Mouse (Mus musculus) heart, embryonic 13.5 days (tissue): Measurements from ENCODE around the gene Rab5c. TPM values are rescaled to one million over a fixed set of nuclear protein-coding genes. Genes with fewer than 3 reads are reported as not detected.

Experiments used
- ATAC-seq: fragments of 200-750 bp; cut with Nextera tagmentation; 2 replicates; pipeline ENCODE4 v1.8.0; 2017; ENCODE audit warnings: moderate TSS enrichment; ENCODE audit not compliant: insufficient number of reproducible peaks, low FRiP score, low TSS enrichment; ENCODE audit errors: extremely low read depth
- H3K27ac ChIP-seq: fragments of 300-500 bp; sonication (generic); replicated peaks from 2 replicates; pipeline ENCODE4 v1.5.1; 2015; ENCODE audit warnings: moderate library complexity, mild to moderate bottlenecking, inconsistent platforms
- H3K27me3 ChIP-seq: fragments of 300-500 bp; sonication (generic); replicated peaks from 2 replicates; pipeline ENCODE4 v1.6.1; 2015; ENCODE audit warnings: mild to moderate bottlenecking, inconsistent platforms
- H3K36me3 ChIP-seq: fragments of 300-500 bp; sonication (generic); 2 replicates; pipeline ENCODE4 v1.6.1; 2015; ENCODE audit warnings: mild to moderate bottlenecking, inconsistent platforms
- H3K4me1 ChIP-seq: fragments of 300-500 bp; sonication (generic); 2 replicates; pipeline ENCODE4 v1.6.1; 2015; ENCODE audit warnings: inconsistent platforms
- H3K4me2 ChIP-seq: fragments of 300-500 bp; sonication (generic); 2 replicates; pipeline ENCODE4 v1.6.1; 2015; ENCODE audit warnings: inconsistent platforms, mild to moderate bottlenecking, moderate library complexity
- H3K4me3 ChIP-seq: fragments of 300-500 bp; sonication (generic); 2 replicates; pipeline ENCODE4 v1.5.1; 2015; ENCODE audit warnings: moderate library complexity, mild to moderate bottlenecking, inconsistent platforms
- H3K9ac ChIP-seq: fragments of 300-500 bp; sonication (generic); 2 replicates; pipeline ENCODE4 v1.6.1; 2015; ENCODE audit warnings: inconsistent platforms, mild to moderate bottlenecking, moderate library complexity
- H3K9me3 ChIP-seq: fragments of 300-500 bp; sonication (generic); 2 replicates; pipeline ENCODE4 v1.6.1; 2016; ENCODE audit warnings: inconsistent platforms
- WGBS: fragments of 180-500 bp; shearing (Covaris S2); methylation state at CpG from one replicate; pipeline ENCODE4 v1.1.7; 2015; ENCODE audit warnings: mixed read lengths; 5-methylcytosine and 5-hydroxymethylcytosine counted together
- polyA plus RNA-seq: library from polyadenylated mRNA; unstranded; fragments of >200 nt; fragmentation: Nextera tagmentation; extraction: Ambion mirVana; gene quantifications from 2 replicates; pipeline ENCODE4 v1.2.1, GENCODE M21; 2015

Gene Rab5c
- polyA plus RNA-seq, 1 experiment from 2014 or later: 13.6 TPM

DNA sequence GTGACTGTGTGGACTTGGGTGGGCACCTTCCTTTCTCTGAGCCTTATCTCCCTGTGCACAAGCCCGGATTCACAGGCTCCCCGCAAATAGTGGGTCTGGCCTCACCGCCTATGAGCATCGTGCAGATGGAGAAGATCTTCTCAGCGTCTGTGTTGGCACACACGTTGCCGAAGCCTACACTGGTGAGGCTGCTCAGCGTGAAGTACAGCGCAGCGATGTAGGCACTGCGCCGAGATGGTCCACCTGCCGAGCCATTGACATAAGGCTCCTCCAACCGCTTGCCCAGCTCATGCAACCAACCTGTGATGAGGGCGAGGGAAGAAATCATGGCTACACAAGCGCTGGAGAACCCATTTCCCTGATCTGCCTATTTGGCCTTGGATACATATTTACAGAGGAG is 12.1 kb upstream of the Rab5c start:
- Histone ChIP-seq H3K9ac (no peak overlapping the region), H3K4me2 (no peak overlapping the region), H3K4me3 (no peak overlapping the region), H3K36me3 (no peaks in the 10 kb centered on the region), H3K27me3 (peaks cover 98% of the 10 kb centered on the region), H3K9me3 (no peaks in the 10 kb centered on the region), H3K27ac (no peak overlapping the region), H3K4me1 (no peaks in the 10 kb centered on the region)
- ATAC-seq: no peak
- WGBS: 82% methylated on average over 16 of the region's 16 CpGs

DNA sequence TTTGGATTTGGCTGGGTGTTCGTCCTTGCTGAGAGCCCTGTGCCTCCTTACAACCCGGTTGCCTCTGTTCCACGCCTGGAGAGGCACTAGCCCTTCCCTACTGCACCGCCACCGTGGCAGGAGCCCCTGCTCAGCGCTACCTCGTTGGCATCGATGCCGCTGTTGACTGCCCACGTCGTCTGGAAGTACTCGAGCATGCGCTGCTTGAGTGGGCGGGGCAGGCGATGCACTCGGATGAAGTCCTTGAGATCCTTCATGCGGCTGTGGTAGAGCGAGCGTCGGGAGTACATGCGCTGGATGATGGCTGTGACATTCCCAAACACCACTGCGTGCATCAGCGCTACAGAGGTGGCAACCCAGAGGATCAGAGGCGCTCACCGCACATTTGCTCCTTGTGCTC is 11.5 kb upstream of the Rab5c start:
- 34% methylated on average over 25 of the region's 25 CpGs for WGBS

DNA sequence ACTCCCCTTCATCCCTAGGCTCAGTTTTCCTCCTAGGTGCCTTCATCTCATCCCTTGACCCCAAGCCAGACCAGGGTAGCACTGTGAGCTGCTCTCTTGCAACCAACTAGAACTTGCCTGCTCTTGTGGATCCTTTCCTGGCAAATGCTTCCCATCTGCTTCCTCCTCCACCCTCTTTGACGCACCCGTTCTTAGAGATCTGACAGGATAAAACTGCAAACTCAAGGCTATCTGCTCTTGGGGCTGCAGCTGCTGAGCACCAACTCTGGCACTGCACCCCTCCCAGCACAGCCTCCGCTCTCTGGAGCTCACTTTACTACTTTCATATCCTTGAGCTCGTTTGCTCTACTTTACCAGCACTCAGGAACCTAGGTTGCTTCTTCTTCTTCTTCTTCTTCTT is 10.6 kb upstream of the Rab5c start:
- ATAC-seq: no peak
- H3K9me3 ChIP-seq: no peaks in the 10 kb centered on the region
- no peaks in the 10 kb centered on the region for H3K4me1 ChIP-seq
- no peak overlapping the region for H3K9ac ChIP-seq
- H3K4me3 ChIP-seq: no peak overlapping the region
- H3K27ac ChIP-seq: no peak overlapping the region
- no peak overlapping the region for H3K4me2 ChIP-seq
- peaks cover 89% of the 10 kb centered on the region for H3K27me3 ChIP-seq
- 59% methylated on average over 4 of the region's 4 CpGs for WGBS
- H3K36me3 ChIP-seq: no peaks in the 10 kb centered on the region

More for the DNA sequence above, 11.5 kb upstream of the Rab5c start:
- Histone ChIP-seq H3K4me2 (no peak overlapping the region), H3K4me1 (no peaks in the 10 kb centered on the region), H3K27me3 (peaks cover 97% of the 10 kb centered on the region), H3K9ac (no peak overlapping the region), H3K36me3 (no peaks in the 10 kb centered on the region), H3K27ac (no peak overlapping the region), H3K4me3 (no peak overlapping the region), H3K9me3 (no peaks in the 10 kb centered on the region)
- no peak for ATAC-seq

DNA sequence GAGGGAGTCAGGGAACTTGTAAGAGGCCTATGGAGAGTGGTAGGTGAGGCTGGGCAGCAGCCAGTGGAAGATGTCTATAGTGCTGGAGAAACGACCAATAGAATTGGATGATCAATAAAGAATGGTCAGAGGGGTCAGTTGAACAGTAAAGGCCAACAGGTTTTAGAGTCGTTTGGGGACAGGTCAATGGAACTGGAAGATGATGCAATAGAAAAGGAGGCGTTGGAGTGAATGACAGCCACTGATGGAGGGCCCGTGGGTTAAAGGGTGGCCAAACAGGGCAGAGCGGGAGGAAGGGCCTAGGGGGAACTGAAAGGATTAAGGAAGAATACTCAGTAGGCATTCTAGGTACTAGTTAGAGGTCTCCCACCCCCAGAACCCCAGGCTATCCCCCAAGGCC is 9.1 kb upstream of the Rab5c start:
- Histone ChIP-seq H3K4me2 (no peak overlapping the region), H3K4me1 (no peaks in the 10 kb centered on the region), H3K9me3 (no peaks in the 10 kb centered on the region), H3K27me3 (peaks cover 80% of the 10 kb centered on the region), H3K4me3 (no peak overlapping the region), H3K27ac (no peak overlapping the region), H3K36me3 (no peaks in the 10 kb centered on the region), H3K9ac (no peak overlapping the region)
- ATAC-seq: no peak
- 64% methylated on average over 5 of the region's 5 CpGs for WGBS

DNA sequence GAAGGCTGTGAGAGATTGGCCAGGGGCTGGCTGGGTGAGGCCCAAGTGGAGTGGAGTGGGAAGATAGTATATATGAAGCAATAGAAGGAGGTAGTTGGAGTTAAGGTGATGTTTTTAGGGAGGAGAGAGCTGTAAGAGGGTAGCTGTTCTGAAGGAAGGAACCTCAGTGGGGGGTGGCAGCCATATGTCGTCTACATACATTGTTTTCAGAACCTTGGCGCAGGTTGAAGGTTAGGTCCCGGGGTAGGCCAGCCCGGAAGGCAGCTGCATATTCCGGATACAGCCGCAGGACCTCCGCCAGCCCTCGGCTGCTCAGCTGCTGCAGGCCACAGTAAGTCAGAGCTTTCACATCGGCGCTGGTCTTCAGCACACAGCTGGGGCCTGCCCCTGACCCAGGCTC is 8.5 kb upstream of the Rab5c start:
- no peak overlapping the region for H3K4me2 ChIP-seq
- no peak overlapping the region for H3K4me3 ChIP-seq
- no peaks in the 10 kb centered on the region for H3K4me1 ChIP-seq
- H3K9me3 ChIP-seq: no peaks in the 10 kb centered on the region
- H3K27ac ChIP-seq: no peak overlapping the region
- no peak overlapping the region for H3K9ac ChIP-seq
- no peak for ATAC-seq
- H3K27me3 ChIP-seq: peaks cover 74% of the 10 kb centered on the region
- WGBS: 79% methylated on average over 10 of the region's 10 CpGs
- H3K36me3 ChIP-seq: no peaks in the 10 kb centered on the region

DNA sequence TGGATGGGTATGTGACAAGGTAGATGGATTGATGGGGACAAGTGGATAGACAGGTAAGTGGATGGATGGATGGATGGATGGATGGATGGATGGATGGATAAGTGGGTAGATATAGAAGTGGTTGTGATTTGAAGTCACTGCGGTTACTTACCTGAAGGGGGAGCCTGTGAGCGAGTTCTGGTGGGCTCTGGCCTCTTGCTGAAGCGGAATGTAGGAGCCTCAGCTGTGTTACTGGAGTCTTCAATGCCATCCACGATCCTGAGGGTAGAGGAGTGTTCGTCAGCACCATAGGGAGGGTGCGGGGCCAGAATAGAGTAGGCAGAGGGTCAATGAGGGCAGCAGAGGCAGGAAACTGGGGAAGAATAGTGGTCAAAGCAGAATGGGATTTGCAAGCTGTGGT is 7.1 kb upstream of the Rab5c start:
- 16% methylated on average over 6 of the region's 6 CpGs for WGBS
- Histone ChIP-seq H3K36me3 (no peaks in the 10 kb centered on the region), H3K9me3 (no peaks in the 10 kb centered on the region), H3K9ac (no peak overlapping the region), H3K4me1 (no peaks in the 10 kb centered on the region), H3K4me2 (no peak overlapping the region), H3K27me3 (peaks cover 73% of the 10 kb centered on the region), H3K4me3 (no peak overlapping the region), H3K27ac (no peak overlapping the region)
- no peak for ATAC-seq

DNA sequence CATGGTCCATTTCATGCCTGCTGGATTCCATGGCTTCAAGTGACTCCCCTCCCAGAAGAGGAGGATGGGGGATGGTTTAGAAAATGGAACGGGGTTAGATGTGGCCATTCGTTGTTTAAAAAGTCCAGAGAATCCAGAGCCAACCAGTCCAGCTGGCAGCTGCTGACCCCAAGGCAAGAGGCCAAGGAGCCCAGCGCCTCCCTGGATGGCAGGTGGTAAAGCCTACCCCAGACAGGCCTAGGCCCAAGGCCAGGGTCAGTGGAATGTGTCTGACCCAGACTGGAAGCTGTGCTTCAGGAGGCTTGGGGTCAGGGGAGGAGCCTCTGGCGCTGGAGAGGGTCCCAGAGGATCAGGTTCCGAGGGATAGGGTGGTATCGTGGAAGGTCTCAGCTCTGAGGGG is 3.3 kb upstream of the Rab5c start:
- no peak for ATAC-seq
- Histone ChIP-seq H3K27ac (no peak overlapping the region), H3K9ac (no peak overlapping the region), H3K27me3 (peaks cover 41% of the 10 kb centered on the region), H3K9me3 (no peaks in the 10 kb centered on the region), H3K36me3 (no peaks in the 10 kb centered on the region), H3K4me2 (no peak overlapping the region), H3K4me3 (no peak overlapping the region), H3K4me1 (peaks cover 15% of the 10 kb centered on the region)
- 58% methylated on average over 6 of the region's 6 CpGs for WGBS

DNA sequence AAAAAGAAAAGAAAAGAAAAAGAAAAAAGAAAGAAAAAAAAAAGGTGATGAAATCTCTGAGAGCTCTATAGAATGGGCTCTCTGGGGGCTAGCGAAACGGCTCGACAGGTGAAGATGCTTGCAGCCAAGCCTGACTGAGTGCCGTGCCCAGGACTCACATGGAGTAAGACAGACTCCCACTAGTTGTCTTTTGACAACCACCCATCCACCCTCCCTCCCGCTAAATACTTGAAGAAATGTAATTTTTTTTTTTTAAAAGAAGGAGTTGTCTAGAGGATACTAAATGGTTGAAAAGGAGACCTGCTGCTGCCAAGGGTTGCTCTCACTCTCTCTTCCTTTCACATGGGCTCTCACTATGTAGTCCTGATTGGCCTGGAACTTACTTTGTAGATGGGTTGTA is 734 bp upstream of the Rab5c start:
- Histone ChIP-seq H3K4me1 (peaks cover 27% of the 10 kb centered on the region), H3K4me2 (peak overlapping the region; percentile 81), H3K36me3 (no peaks in the 10 kb centered on the region), H3K27me3 (peaks cover 23% of the 10 kb centered on the region), H3K4me3 (peak overlapping the region; percentile 87), H3K9me3 (no peaks in the 10 kb centered on the region), H3K27ac (peak overlapping the region; percentile 83), H3K9ac (peak overlapping the region; percentile 84)
- WGBS: 17% methylated on average over 5 of the region's 5 CpGs
- ATAC-seq: no peak

DNA sequence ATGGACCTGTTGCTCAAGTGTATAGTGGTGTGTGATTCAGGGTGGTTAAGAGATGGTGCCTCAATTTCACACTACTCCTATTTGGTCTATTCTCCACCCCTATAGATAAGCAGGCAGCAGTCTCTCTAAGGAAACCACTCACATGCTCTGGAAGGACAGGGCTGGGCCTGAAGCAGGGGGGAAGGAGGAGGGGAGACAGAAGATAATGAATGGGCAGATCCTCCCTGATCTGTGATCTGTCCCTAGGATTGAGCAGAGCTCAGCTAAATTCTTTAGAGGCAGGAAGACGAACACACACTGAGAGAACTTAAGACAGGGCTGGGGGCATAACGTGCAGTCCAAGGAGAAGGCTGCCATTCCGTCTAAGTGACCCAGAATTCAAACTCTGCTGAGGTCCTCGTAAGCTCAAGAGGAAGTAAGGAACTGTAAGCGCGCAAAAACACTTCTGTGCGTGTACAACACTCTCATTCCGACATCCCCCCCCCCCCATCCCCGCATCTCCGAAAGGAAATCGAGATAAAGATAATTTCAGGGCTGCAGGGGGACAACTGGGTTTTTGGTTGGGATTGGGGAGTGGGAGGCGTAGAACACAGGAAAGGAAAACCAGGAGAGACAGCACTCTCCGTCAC is 796 bp downstream of the Rab5c start:
- no peak for ATAC-seq
- Histone ChIP-seq H3K4me3 (peak overlapping the region; percentile 87), H3K9ac (peak overlapping the region; percentile 95), H3K27me3 (peaks cover 18% of the 10 kb centered on the region), H3K27ac (peak overlapping the region; percentile 74), H3K4me2 (peak overlapping the region; percentile 81), H3K36me3 (peaks cover 11% of the 10 kb centered on the region), H3K4me1 (peaks cover 27% of the 10 kb centered on the region), H3K9me3 (no peaks in the 10 kb centered on the region)
- under 1% methylated on average over 13 of the region's 13 CpGs for WGBS

DNA sequence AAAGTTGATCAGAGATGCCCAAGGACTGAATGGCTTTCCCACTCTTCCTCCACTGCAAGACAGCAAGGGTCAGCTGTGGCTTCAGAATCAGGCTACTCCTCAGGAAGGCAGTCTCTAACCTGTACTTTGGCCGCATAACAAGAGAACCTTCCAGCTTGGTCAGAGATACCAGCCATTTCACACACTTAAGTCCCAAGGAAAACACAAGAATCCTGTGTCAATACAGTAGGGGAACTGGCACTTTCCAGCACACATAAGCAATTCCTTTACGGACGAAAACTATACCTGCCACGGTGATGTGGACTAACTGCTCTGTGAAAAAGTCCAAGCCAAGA is 1.3 kb downstream of the Rab5c start:
- ATAC-seq: no peak
- peaks cover 27% of the 10 kb centered on the region for H3K4me1 ChIP-seq
- H3K36me3 ChIP-seq: peaks cover 16% of the 10 kb centered on the region
- peak overlapping the region; percentile 95 for H3K9ac ChIP-seq
- peaks cover 18% of the 10 kb centered on the region for H3K27me3 ChIP-seq
- WGBS: 60% methylated on average over 4 of the region's 4 CpGs
- peak overlapping the region; percentile 81 for H3K4me2 ChIP-seq
- H3K4me3 ChIP-seq: peak overlapping the region; percentile 87
- H3K9me3 ChIP-seq: no peaks in the 10 kb centered on the region
- H3K27ac ChIP-seq: peak overlapping the region; percentile 74; the same call in 1 of the 2 replicates

DNA sequence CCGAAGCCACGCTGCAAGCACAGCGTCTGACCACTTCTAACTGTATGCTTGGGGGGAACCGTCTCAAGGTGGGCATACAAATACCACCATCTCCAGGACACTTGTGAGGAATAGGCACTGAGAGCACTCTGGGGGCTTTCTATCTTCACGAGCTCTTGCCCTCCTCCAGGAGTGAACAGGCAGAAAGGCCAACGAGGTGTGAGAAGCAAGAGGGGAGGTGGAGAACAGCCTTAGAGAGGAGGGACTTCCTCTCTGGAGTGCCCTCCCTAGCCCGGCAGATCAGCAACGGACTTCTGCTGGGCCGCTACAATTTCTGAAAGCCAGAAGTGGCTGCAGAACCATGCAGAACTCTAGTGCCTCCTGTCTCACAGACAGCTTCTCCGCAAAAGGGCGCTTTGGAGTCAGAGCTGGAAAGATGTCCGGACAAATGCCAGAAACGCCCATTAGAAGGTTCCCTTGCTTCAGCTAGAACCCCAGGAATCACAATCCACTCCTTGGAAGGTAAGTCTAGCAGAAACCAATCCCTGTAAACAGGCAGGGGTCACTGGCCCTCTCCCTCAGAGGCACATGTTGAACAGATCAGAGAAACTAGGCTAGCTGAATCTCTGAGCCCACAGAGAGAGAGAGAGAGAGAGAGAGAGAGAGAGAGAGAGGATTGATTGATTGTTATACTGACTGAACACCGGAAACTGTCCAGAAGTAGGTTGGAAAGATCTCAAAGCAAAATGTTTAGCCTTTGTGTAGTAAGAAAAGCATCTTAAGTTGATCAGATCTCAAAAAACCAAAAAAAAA is 1.9 kb downstream of the Rab5c start:
- peak overlapping the region; percentile 87 for H3K4me3 ChIP-seq
- peak overlapping the region; percentile 95 for H3K9ac ChIP-seq
- H3K4me1 ChIP-seq: peaks cover 27% of the 10 kb centered on the region
- no peaks in the 10 kb centered on the region for H3K9me3 ChIP-seq
- WGBS: 60% methylated on average over 14 of the region's 14 CpGs
- peak overlapping the region; percentile 74 for H3K27ac ChIP-seq
- peaks cover 18% of the 10 kb centered on the region for H3K36me3 ChIP-seq
- ATAC-seq: no peak
- H3K27me3 ChIP-seq: peaks cover 14% of the 10 kb centered on the region
- H3K4me2 ChIP-seq: peak overlapping the region; percentile 81
